Mouse (Mus musculus) midbrain, embryonic 11.5 days (tissue): ENCODE data around the gene Olfr478. TPM values are rescaled to one million over a fixed set of nuclear protein-coding genes. Genes with fewer than 3 reads are reported as not detected.
"Not testable (repeated sequence)": the region's sequence is repeated elsewhere in the genome, so short reads cannot be mapped to it uniquely, and the experiment has no call there.

Source experiments
- ATAC-seq: fragments of 200-750 bp; cut with Nextera tagmentation; 2 replicates; pipeline ENCODE4 v1.8.0; 2017; ENCODE audit warnings: moderate TSS enrichment, moderate library complexity; ENCODE audit not compliant: low FRiP score
- DNase-seq: peaks from one replicate; pipeline ENCODE4 v3.0.0; 2015; ENCODE audit warnings: low spot score; ENCODE audit errors: missing footprints
- H3K27ac ChIP-seq: fragments of 300-500 bp; sonication (generic); 2 replicates; pipeline ENCODE4 v1.5.1; 2014; ENCODE audit warnings: low read depth, low read length
- H3K27me3 ChIP-seq: fragments of 300-500 bp; sonication (generic); 2 replicates; pipeline ENCODE4 v1.6.1; 2014; ENCODE audit warnings: mild to moderate bottlenecking, low read length, moderate library complexity, mixed read lengths; ENCODE audit not compliant: control insufficient read depth, insufficient read depth
- H3K36me3 ChIP-seq: fragments of 300-500 bp; sonication (generic); 2 replicates; pipeline ENCODE4 v1.6.1; 2014; ENCODE audit warnings: mild to moderate bottlenecking, low read length, moderate library complexity, mixed read lengths; ENCODE audit not compliant: control insufficient read depth, insufficient read depth
- H3K4me1 ChIP-seq: fragments of 300-500 bp; sonication (generic); 2 replicates; pipeline ENCODE4 v1.6.1; 2014; ENCODE audit warnings: low read length; ENCODE audit not compliant: control insufficient read depth, insufficient read depth
- H3K4me2 ChIP-seq: fragments of 300-500 bp; sonication (generic); 2 replicates; pipeline ENCODE4 v1.6.1; 2014; ENCODE audit warnings: mild to moderate bottlenecking, moderate library complexity
- H3K4me3 ChIP-seq: fragments of 300-500 bp; sonication (generic); 2 replicates; pipeline ENCODE4 v1.5.1; 2014; ENCODE audit warnings: low read depth, low read length
- H3K9ac ChIP-seq: fragments of 300-500 bp; sonication (generic); 2 replicates; pipeline ENCODE4 v1.6.1; 2014; ENCODE audit warnings: low read length
- H3K9me3 ChIP-seq: fragments of 300-500 bp; sonication (generic); 2 replicates; pipeline ENCODE4 v1.6.1; 2016; ENCODE audit warnings: low read length; ENCODE audit not compliant: control insufficient read depth
- WGBS: fragments of 180-500 bp; shearing (Covaris S2); extraction: QIAGEN DNeasy Blood & Tissue Kit; methylation state at CpG from one replicate; pipeline ENCODE4 v1.1.7; 2014; 5-methylcytosine and 5-hydroxymethylcytosine counted together
- polyA plus RNA-seq: library from polyadenylated mRNA; unstranded; fragments of >200 nt; fragmentation: Nextera tagmentation; extraction: Ambion mirVana; gene quantifications from 2 replicates; pipeline ENCODE4 v1.2.1, GENCODE M21; 2014

Gene Olfr478
- not detected in 2 replicates for polyA plus RNA-seq

- H3K9me3 ChIP-seq: no peaks in the 10 kb centered on the region
- WGBS: 80% methylated on average over 3 of the region's 3 CpGs
Measured at GRCm38 (mm10) chr7:108033889-108034288, at the start of gene Olfr478. Gene Olfr478 (minus strand): TSS chr7:108033989.

GRCm38 (mm10) chr7:108079555-108079954 lies 45.8 kb upstream of the Olfr478 start, which contains the start of gene Olfr481:
Gene Olfr481 (plus strand): TSS chr7:108079855.
- DNase-seq (no peak), ATAC-seq (no peak)
- H3K9me3 ChIP-seq: no peaks in the 10 kb centered on the region
- no peaks in the 10 kb centered on the region for H3K36me3 ChIP-seq
- H3K27me3 ChIP-seq: no peaks in the 10 kb centered on the region
- no peaks in the 10 kb centered on the region for H3K4me1 ChIP-seq
- H3K4me2 ChIP-seq: no peak within 1 kb of the TSS
- H3K27ac ChIP-seq: no peak within 1 kb of the TSS
- no peak within 1 kb of the TSS for H3K4me3 ChIP-seq
- H3K9ac ChIP-seq: no peak within 1 kb of the TSS

More at GRCm38 (mm10) chr7:108033889-108034288, at the start of gene Olfr478:
- Histone ChIP-seq H3K4me2 (no peak within 1 kb of the TSS), H3K36me3 (no peaks in the 10 kb centered on the region), H3K4me1 (no peaks in the 10 kb centered on the region), H3K9ac (no peak within 1 kb of the TSS), H3K27me3 (no peaks in the 10 kb centered on the region), H3K27ac (no peak within 1 kb of the TSS), H3K4me3 (no peak within 1 kb of the TSS)
- DNase-seq (no peak), ATAC-seq (no peak)

- H3K4me2 ChIP-seq: no peak within 1 kb of the TSS
- DNase-seq: no peak
- no peaks in the 10 kb centered on the region for H3K9me3 ChIP-seq
- H3K36me3 ChIP-seq: no peaks in the 10 kb centered on the region
- H3K4me1 ChIP-seq: no peaks in the 10 kb centered on the region
- no peak within 1 kb of the TSS for H3K27ac ChIP-seq
- ATAC-seq: no peak
- WGBS: 88% methylated on average over 1 of the region's 1 CpGs
- H3K27me3 ChIP-seq: no peaks in the 10 kb centered on the region
- H3K4me3 ChIP-seq: no peak within 1 kb of the TSS
- H3K9ac ChIP-seq: no peak within 1 kb of the TSS
Measured at GRCm38 (mm10) chr7:108067246-108067645, 33.5 kb upstream of the Olfr478 start, which contains the start of gene Olfr480. Gene Olfr480 (minus strand): TSS chr7:108067346.

GRCm38 (mm10) chr7:108050393-108050792 lies 16.6 kb upstream of the Olfr478 start, which contains the start of gene Olfr479:
Gene Olfr479 (plus strand): TSS chr7:108050693.
- ATAC-seq: no peak
- Histone ChIP-seq H3K27me3 (no peaks in the 10 kb centered on the region), H3K9ac (no peak within 1 kb of the TSS), H3K36me3 (no peaks in the 10 kb centered on the region), H3K4me3 (no peak within 1 kb of the TSS), H3K4me1 (no peaks in the 10 kb centered on the region), H3K9me3 (no peaks in the 10 kb centered on the region), H3K27ac (no peak within 1 kb of the TSS), H3K4me2 (no peak within 1 kb of the TSS)
- DNase-seq: no peak
- WGBS: 86% methylated on average over 2 of the region's 2 CpGs

- not testable (repeated sequence) for ATAC-seq, H3K4me3 ChIP-seq, H3K4me1 ChIP-seq, H3K27me3 ChIP-seq, DNase-seq, H3K4me2 ChIP-seq, H3K9ac ChIP-seq, H3K27ac ChIP-seq, H3K36me3 ChIP-seq, H3K9me3 ChIP-seq
Measured at GRCm38 (mm10) chr7:108014256-108014655, 19.5 kb downstream of the Olfr478 start.

- no peak for DNase-seq
Measured at GRCm38 (mm10) chr7:107986393-107986792, 47.4 kb downstream of the Olfr478 start, which contains the start of gene Olfr477. Gene Olfr477 (plus strand): TSS chr7:107986693.

More at GRCm38 (mm10) chr7:107986393-107986792, 47.4 kb downstream of the Olfr478 start, which contains the start of gene Olfr477:
- ATAC-seq: no peak
- Histone ChIP-seq H3K4me1 (no peaks in the 10 kb centered on the region), H3K27me3 (no peaks in the 10 kb centered on the region), H3K4me3 (no peak within 1 kb of the TSS), H3K9me3 (no peaks in the 10 kb centered on the region), H3K27ac (no peak within 1 kb of the TSS), H3K9ac (no peak within 1 kb of the TSS), H3K4me2 (no peak within 1 kb of the TSS), H3K36me3 (no peaks in the 10 kb centered on the region)
- WGBS: 82% methylated on average over 2 of the region's 2 CpGs

Other genes with a start within 250 kb of the Olfr478 start
- gene Ovch2, start 232.8 kb downstream of the Olfr478 start, polyA plus RNA-seq: not detected in 2 replicates
- gene Olfr467, start 221.7 kb downstream of the Olfr478 start, polyA plus RNA-seq: not detected in 2 replicates
- not detected in 2 replicates for gene Olfr469, start 208.4 kb downstream of the Olfr478 start, polyA plus RNA-seq
- gene Olfr470, start 186.5 kb downstream of the Olfr478 start, polyA plus RNA-seq: not detected in 2 replicates
- not detected in 2 replicates for gene Olfr472, start 136.1 kb downstream of the Olfr478 start, polyA plus RNA-seq
- not detected in 2 replicates for gene Olfr473, start 103.5 kb downstream of the Olfr478 start, polyA plus RNA-seq
- gene Olfr474, start 79.3 kb downstream of the Olfr478 start, polyA plus RNA-seq: not detected in 2 replicates
- gene Olfr476, start 69.2 kb downstream of the Olfr478 start, polyA plus RNA-seq: not detected in 2 replicates
- not detected in 2 replicates for gene Olfr477, start 47.3 kb downstream of the Olfr478 start, polyA plus RNA-seq
- not detected in 2 replicates for gene Olfr479, start 16.7 kb upstream of the Olfr478 start, polyA plus RNA-seq
- gene Olfr480, start 33.4 kb upstream of the Olfr478 start, polyA plus RNA-seq: not detected in 2 replicates
- gene Olfr481, start 45.9 kb upstream of the Olfr478 start, polyA plus RNA-seq: not detected in 2 replicates
- gene Olfr482, start 63.6 kb upstream of the Olfr478 start, polyA plus RNA-seq: not detected in 2 replicates
- gene Olfr483, start 66.9 kb upstream of the Olfr478 start, polyA plus RNA-seq: not detected in 2 replicates
- gene Olfr484, start 93.5 kb upstream of the Olfr478 start, polyA plus RNA-seq: not detected in 2 replicates
- not detected in 2 replicates for gene Olfr485, start 125.9 kb upstream of the Olfr478 start, polyA plus RNA-seq
- gene Olfr486, start 138.8 kb upstream of the Olfr478 start, polyA plus RNA-seq: not detected in 2 replicates
- not detected in 2 replicates for gene Olfr487, start 180.6 kb upstream of the Olfr478 start, polyA plus RNA-seq
- not detected in 2 replicates for gene Olfr488, start 224.4 kb upstream of the Olfr478 start, polyA plus RNA-seq